Mouse (Mus musculus): ENCODE data around the gene Slc16a6. TPM values are rescaled to one million over a fixed set of nuclear protein-coding genes. Genes with fewer than 3 reads are reported as not detected.

Slc16a6 gene
- polyA plus RNA-seq, 1 experiment from 2014 or later = 6.4 TPM

DNA sequence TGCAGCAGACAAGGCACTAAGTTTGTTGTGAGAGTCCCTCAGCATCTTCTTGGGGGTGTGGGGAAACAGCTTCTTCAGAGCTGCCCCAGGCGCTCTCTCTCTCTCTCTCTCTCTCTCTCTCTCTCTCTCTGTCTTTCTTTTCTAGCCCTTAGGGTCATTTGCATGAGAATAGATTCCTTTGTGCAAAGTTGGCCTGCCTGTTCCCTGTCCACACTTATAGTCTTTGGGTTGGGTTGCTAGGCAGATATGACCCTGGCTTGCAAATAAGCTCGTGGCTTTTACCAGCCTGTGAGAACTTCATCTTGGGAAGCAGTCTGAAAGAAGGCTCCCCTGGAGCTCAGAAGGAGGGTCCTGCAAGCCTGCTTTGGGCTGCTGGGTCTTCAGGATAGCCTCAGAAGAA lies 2.8 kb upstream of the Slc16a6 start:
- Histone ChIP-seq H3K4me3 (ENCODE audit: low read length) (no peak overlapping the region), H3K4me2 (ENCODE audit: low read length) (no peak overlapping the region), H3K27ac (ENCODE audit: low read depth, low read length) (peak overlapping the region; percentile 31; the same call in 1 of the 2 replicates), H3K36me3 (ENCODE audit: control insufficient read depth, insufficient read depth, low read length) (no peaks in the 10 kb centered on the region), H3K9ac (ENCODE audit: low read depth, low read length) (no peak overlapping the region), H3K4me1 (ENCODE audit: control insufficient read depth, insufficient read depth, low read depth, low read length) (peaks cover 14% of the 10 kb centered on the region), H3K27me3 (replicated peaks; ENCODE audit: control insufficient read depth, insufficient read depth, low read length) (no peaks in the 10 kb centered on the region), H3K9me3 (ENCODE audit: control insufficient read depth, low read length) (no peaks in the 10 kb centered on the region)
- 40% methylated on average over 2 of the region's 2 CpGs for WGBS
- ATAC-seq = 0 out of 2 replicates have a peak, but pooled peaks have one; percentile 27

DNA sequence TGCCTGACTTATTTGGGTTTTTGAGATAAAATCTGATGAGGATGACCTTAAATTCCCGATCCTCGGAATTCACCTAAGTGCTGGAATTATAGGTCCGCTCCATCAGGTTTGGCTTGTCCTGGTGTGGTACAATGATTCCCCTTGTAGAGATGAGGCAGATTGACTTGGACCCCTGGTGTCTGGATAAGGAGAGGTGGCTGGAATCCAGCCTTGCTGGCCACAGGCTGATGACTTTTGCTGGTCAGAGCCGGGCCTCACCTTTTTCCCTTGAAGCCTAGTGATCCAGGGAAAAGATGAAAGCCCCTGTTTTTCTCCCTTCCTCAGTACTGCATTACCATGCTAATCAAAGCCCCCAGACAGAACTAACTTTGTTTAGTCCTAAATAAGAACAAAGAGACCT lies 2.3 kb upstream of the Slc16a6 start:
- Histone ChIP-seq H3K4me3 (ENCODE audit: low read length) (no peak overlapping the region), H3K36me3 (ENCODE audit: control insufficient read depth, insufficient read depth, low read length) (no peaks in the 10 kb centered on the region), H3K9ac (ENCODE audit: low read depth, low read length) (no peak overlapping the region), H3K4me2 (ENCODE audit: low read length) (no peak overlapping the region), H3K9me3 (ENCODE audit: control insufficient read depth, low read length) (no peaks in the 10 kb centered on the region), H3K27me3 (replicated peaks; ENCODE audit: control insufficient read depth, insufficient read depth, low read length) (no peaks in the 10 kb centered on the region), H3K27ac (ENCODE audit: low read depth, low read length) (no peak overlapping the region), H3K4me1 (ENCODE audit: control insufficient read depth, insufficient read depth, low read depth, low read length) (peaks cover 14% of the 10 kb centered on the region)
- ATAC-seq = no peak
- WGBS = 64% methylated on average over 4 of the region's 4 CpGs

DNA sequence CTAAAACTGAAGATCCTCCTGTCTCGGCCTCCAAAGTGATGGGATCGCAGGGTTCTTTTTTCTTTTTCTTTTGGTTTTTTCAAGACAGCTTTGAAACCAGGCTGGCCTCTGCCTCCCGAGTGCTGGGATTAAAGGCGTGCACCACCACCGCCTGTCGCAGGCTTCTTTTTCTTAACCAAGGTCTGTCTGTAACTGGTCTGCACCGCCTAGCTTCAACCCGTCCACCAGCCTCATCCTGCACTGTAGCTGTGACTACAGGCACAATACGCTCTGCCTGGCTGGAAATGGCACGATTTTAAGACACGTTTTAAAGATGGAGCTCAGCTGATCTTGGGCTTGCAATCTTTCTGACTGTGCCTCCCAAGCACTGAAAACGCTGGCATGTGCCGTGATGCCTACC lies 1.4 kb upstream of the Slc16a6 start:
- Histone ChIP-seq H3K4me2 (ENCODE audit: low read length) (no peak overlapping the region), H3K9me3 (ENCODE audit: control insufficient read depth, low read length) (no peaks in the 10 kb centered on the region), H3K27ac (ENCODE audit: low read depth, low read length) (no peak overlapping the region), H3K36me3 (ENCODE audit: control insufficient read depth, insufficient read depth, low read length) (no peaks in the 10 kb centered on the region), H3K4me3 (ENCODE audit: low read length) (no peak overlapping the region), H3K9ac (ENCODE audit: low read depth, low read length) (no peak overlapping the region), H3K27me3 (replicated peaks; ENCODE audit: control insufficient read depth, insufficient read depth, low read length) (no peaks in the 10 kb centered on the region), H3K4me1 (ENCODE audit: control insufficient read depth, insufficient read depth, low read depth, low read length) (peaks cover 14% of the 10 kb centered on the region)
- 78% methylated on average over 13 of the region's 13 CpGs for WGBS
- no peak for ATAC-seq

DNA sequence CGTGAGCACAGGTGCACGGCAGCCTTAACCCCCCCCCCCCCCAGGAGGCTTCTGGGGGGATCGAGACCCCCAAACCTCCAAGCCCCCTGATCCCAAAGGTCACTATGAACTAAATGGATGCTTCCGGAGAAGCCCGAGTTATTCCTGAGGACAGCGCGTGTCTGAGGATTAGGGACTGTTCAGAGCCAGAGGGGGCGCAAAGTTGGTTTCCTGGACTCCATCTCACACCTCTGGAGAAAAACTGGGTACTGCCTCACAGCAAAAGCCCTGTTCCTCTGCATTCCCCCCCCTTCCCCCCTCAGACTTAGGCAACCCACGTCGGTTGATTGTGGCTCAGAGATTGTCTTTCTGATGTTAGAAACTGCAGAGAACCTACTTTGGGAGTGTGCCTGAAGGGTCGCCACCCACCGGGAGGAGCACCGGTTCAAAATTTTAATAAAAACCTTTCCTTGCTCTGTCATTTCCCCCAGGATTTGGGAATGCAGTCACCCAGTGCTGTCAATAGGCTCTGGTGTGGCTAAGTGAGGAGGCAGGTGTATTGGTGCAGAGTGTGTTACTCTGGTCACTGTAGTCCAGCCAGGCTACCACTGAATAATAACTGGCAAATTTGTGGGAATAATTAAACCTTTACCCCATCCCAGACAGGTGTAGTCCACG lies 816 bp upstream of the Slc16a6 start:
- Histone ChIP-seq H3K27ac (ENCODE audit: low read depth, low read length) (peak overlapping the region; percentile 96), H3K4me1 (ENCODE audit: control insufficient read depth, insufficient read depth, low read depth, low read length) (peaks cover 14% of the 10 kb centered on the region), H3K9ac (ENCODE audit: low read depth, low read length) (peak overlapping the region; percentile 91), H3K9me3 (ENCODE audit: control insufficient read depth, low read length) (no peaks in the 10 kb centered on the region), H3K27me3 (replicated peaks; ENCODE audit: control insufficient read depth, insufficient read depth, low read length) (no peaks in the 10 kb centered on the region), H3K4me2 (ENCODE audit: low read length) (peak overlapping the region; percentile 91), H3K36me3 (ENCODE audit: control insufficient read depth, insufficient read depth, low read length) (no peaks in the 10 kb centered on the region), H3K4me3 (ENCODE audit: low read length) (peak overlapping the region; percentile 85)
- whole genome bisulfite sequencing = 7% methylated on average over 14 of the region's 14 CpGs
- peak; percentile 54 for ATAC-seq

DNA sequence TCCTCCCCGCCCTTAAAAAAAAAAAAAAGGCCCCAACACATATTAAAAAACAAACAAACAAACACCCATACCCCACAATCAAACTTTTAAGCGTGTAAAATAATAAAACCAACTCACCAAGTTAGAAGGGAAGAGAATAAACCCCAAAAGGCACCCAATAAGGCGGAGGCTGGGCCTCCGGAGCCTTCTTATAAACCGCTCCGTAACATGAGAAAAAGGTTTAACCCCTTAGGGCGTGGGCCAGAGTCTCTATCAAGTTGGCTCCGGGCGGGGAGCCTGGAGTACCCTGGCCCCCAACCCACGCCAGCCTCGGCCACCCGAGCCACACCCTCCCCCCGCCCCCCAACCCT lies 602 bp downstream of the Slc16a6 start:
- ATAC-seq = peak; percentile 62
- WGBS = 0% methylated on average over 10 of the region's 13 CpGs
- peak overlapping the region; percentile 85 for H3K4me3 ChIP-seq (ENCODE audit: low read length)

DNA sequence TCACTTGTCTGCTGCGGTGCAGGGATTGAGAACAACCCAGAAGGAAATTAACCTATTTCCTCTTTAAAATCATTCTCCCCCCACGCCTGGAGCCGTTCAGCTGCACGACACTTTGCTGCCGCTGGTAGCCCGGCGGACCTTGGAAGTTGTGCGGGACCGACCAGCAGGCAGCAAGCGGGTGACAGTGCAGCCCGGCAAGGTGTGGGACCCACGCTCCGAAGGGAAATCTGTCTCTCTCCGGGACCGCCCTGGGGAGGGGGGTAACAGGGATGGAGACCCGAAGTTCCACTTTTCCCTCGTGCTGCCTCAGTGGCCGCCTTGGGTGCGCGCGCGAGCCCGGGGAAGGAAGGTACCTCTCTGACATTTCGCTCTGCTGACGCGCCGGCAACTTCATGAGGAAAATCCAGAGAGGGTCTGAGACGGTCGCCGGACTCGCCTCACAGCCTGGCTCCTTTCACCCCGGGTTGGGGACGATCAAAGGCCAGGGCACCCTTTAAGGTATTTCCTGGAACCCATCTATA lies 1.2 kb downstream of the Slc16a6 start:
- under 1% methylated on average over 31 of the region's 33 CpGs for WGBS
- Histone ChIP-seq H3K4me3 (ENCODE audit: low read length) (peak overlapping the region; percentile 85), H3K9ac (ENCODE audit: low read depth, low read length) (peak overlapping the region; percentile 91), H3K9me3 (ENCODE audit: control insufficient read depth, low read length) (no peaks in the 10 kb centered on the region), H3K27ac (ENCODE audit: low read depth, low read length) (no peak overlapping the region; the same call in 1 of the 2 replicates), H3K4me1 (ENCODE audit: control insufficient read depth, insufficient read depth, low read depth, low read length) (peaks cover 14% of the 10 kb centered on the region), H3K27me3 (replicated peaks; ENCODE audit: control insufficient read depth, insufficient read depth, low read length) (no peaks in the 10 kb centered on the region), H3K36me3 (ENCODE audit: control insufficient read depth, insufficient read depth, low read length) (no peaks in the 10 kb centered on the region), H3K4me2 (ENCODE audit: low read length) (peak overlapping the region; percentile 91)
- ATAC-seq = no peak

More for the DNA sequence above, 602 bp downstream of the Slc16a6 start:
- H3K36me3 ChIP-seq (ENCODE audit: control insufficient read depth, insufficient read depth, low read length) = no peaks in the 10 kb centered on the region
- no peaks in the 10 kb centered on the region for H3K27me3 ChIP-seq (replicated peaks; ENCODE audit: control insufficient read depth, insufficient read depth, low read length)
- H3K4me1 ChIP-seq (ENCODE audit: control insufficient read depth, insufficient read depth, low read depth, low read length) = peaks cover 14% of the 10 kb centered on the region
- H3K9ac ChIP-seq (ENCODE audit: low read depth, low read length) = peak overlapping the region; percentile 91
- peak overlapping the region; percentile 91 for H3K4me2 ChIP-seq (ENCODE audit: low read length)
- H3K27ac ChIP-seq (ENCODE audit: low read depth, low read length) = peak overlapping the region; percentile 96
- H3K9me3 ChIP-seq (ENCODE audit: control insufficient read depth, low read length) = no peaks in the 10 kb centered on the region

DNA sequence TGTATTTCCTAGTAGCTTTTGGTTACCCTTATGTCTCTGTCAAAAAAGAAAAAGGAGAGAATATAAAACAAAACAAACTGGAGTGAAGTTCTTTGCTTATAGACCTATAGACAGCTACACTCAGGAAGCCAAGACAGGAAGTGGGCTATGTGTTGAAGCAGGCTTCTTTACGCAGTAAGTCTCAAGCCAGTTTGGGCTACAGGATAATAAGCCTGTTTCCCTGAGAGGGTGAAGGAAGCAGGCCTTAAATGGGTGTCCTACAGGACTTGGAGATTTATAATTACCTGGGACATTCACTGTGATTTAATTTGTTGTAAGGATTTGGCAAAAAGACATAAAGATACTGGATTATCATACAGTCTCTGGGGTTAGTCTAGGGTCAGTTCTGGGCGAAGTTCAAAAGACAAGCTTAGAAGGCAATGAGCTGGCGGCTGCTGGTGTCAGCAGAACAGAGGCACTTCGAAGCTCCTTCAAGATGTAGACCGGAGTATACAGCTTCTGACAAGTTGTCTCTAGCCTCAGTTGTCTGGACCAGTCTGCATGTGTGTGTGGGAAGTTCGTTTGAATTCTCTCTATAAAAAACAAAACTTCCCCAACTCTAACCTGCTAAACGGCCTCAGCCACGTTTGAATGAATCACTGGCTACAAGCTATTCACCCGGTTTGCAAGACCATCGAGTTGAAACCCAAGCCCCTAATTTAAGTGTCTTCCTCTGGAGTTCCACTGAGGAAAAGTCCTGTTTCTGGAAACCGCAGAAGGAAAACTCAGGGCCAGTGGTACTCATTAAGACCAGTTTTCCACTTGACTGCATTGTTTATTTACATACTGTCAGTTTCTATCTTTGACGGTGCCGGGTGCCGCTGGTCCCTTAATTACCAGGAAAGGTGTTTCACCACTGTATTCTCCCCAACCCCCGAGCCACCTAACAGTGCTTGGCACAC lies 2.2 kb downstream of the Slc16a6 start:
- ATAC-seq = no peak

DNA sequence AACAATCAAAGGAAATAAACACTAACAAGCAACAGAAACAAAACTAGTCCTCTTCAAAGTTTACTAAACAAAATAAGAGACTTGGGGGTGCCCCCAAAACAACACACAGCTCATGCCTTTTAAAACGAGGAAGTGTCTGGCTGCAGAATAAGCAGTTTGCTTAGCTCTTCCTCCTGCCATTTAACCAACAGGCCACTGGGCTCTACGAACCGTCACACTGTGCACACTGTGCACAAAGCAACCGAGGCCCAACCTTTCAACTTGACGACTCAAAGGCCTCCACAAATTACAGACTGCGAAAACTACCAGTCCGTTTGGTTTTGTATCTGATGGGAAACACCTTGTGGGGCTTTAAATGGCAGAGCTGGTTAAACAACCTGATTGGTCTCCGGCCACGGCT lies 3.2 kb downstream of the Slc16a6 start:
- H3K4me3 ChIP-seq (ENCODE audit: low read length) = no peak overlapping the region
- WGBS = 79% methylated on average over 9 of the region's 9 CpGs
- H3K9me3 ChIP-seq (ENCODE audit: control insufficient read depth, low read length) = no peaks in the 10 kb centered on the region
- peaks cover 14% of the 10 kb centered on the region for H3K4me1 ChIP-seq (ENCODE audit: control insufficient read depth, insufficient read depth, low read depth, low read length)
- no peaks in the 10 kb centered on the region for H3K36me3 ChIP-seq (ENCODE audit: control insufficient read depth, insufficient read depth, low read length)
- H3K4me2 ChIP-seq (ENCODE audit: low read length) = no peak overlapping the region
- no peak for ATAC-seq
- no peak overlapping the region for H3K27ac ChIP-seq (ENCODE audit: low read depth, low read length)
- no peak overlapping the region for H3K9ac ChIP-seq (ENCODE audit: low read depth, low read length)
- H3K27me3 ChIP-seq (replicated peaks; ENCODE audit: control insufficient read depth, insufficient read depth, low read length) = no peaks in the 10 kb centered on the region

More for the DNA sequence above, 2.2 kb downstream of the Slc16a6 start:
- WGBS = 36% methylated on average over 15 of the region's 15 CpGs
- no peaks in the 10 kb centered on the region for H3K27me3 ChIP-seq (replicated peaks; ENCODE audit: control insufficient read depth, insufficient read depth, low read length)
- peak overlapping the region; percentile 85 for H3K4me3 ChIP-seq (ENCODE audit: low read length)
- H3K9ac ChIP-seq (ENCODE audit: low read depth, low read length) = no peak overlapping the region; the same call in 1 of the 2 replicates
- H3K4me1 ChIP-seq (ENCODE audit: control insufficient read depth, insufficient read depth, low read depth, low read length) = peaks cover 14% of the 10 kb centered on the region
- no peaks in the 10 kb centered on the region for H3K36me3 ChIP-seq (ENCODE audit: control insufficient read depth, insufficient read depth, low read length)
- H3K9me3 ChIP-seq (ENCODE audit: control insufficient read depth, low read length) = no peaks in the 10 kb centered on the region
- no peak overlapping the region for H3K27ac ChIP-seq (ENCODE audit: low read depth, low read length)
- peak overlapping the region; percentile 91 for H3K4me2 ChIP-seq (ENCODE audit: low read length)

DNA sequence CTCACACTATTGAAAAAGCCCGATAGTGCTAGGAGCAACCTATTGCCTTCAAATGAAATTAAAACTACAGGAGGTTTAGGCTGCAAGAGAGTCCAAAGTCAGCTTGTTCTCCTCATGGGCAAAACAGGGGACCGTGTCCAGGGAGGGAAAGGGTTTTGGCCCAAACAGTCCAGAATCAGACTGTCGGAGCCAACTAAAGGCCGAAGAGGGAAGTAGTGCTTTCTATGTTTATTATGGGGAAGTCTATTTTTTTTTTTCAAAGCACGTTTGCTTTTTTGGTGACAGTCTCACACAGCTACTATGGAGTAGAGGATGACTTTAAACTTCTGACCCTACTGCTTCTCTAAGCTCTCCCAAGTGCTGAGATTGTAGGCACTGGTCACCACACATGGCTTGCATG lies 5.3 kb downstream of the Slc16a6 start:
- H3K4me2 ChIP-seq (ENCODE audit: low read length) = no peak overlapping the region
- ATAC-seq = no peak
- no peak overlapping the region for H3K4me3 ChIP-seq (ENCODE audit: low read length)
- H3K9me3 ChIP-seq (ENCODE audit: control insufficient read depth, low read length) = no peaks in the 10 kb centered on the region
- H3K27ac ChIP-seq (ENCODE audit: low read depth, low read length) = no peak overlapping the region
- 88% methylated on average over 5 of the region's 5 CpGs for WGBS
- no peaks in the 10 kb centered on the region for H3K27me3 ChIP-seq (replicated peaks; ENCODE audit: control insufficient read depth, insufficient read depth, low read length)
- H3K36me3 ChIP-seq (ENCODE audit: control insufficient read depth, insufficient read depth, low read length) = no peaks in the 10 kb centered on the region
- no peak overlapping the region for H3K9ac ChIP-seq (ENCODE audit: low read depth, low read length)
- peaks cover 9% of the 10 kb centered on the region for H3K4me1 ChIP-seq (ENCODE audit: control insufficient read depth, insufficient read depth, low read depth, low read length)
